Mouse (Mus musculus): ENCODE data around the gene Dnajb4. TPM values are rescaled to one million over a fixed set of nuclear protein-coding genes. Genes with fewer than 3 reads are reported as not detected.

The Dnajb4 gene
- polyA plus RNA-seq, 1 experiment from 2014 or later: 50.4 TPM

GRCm38 (mm10) chr3:152159321-152159720 is 50.8 kb downstream of the Dnajb4 start:
- no peaks in the 10 kb centered on the region for H3K9me3 ChIP-seq (ENCODE audit: control insufficient read depth, low read length)
- H3K27ac ChIP-seq (ENCODE audit: low read depth, low read length): no peak overlapping the region
- ATAC-seq (ENCODE audit: low read depth): 0 out of 2 replicates have a peak, but pooled peaks have one; percentile 31
- no peak overlapping the region for H3K4me3 ChIP-seq (ENCODE audit: low read depth, low read length)
- no peak overlapping the region for H3K9ac ChIP-seq (replicated peaks; ENCODE audit: low read depth, low read length)
- peaks cover 2% of the 10 kb centered on the region; the same call in 1 of the 2 replicates for H3K4me1 ChIP-seq (ENCODE audit: control insufficient read depth, insufficient read depth, low read length)
- no peak overlapping the region for H3K4me2 ChIP-seq (ENCODE audit: low read depth, low read length)
- no peaks in the 10 kb centered on the region for H3K36me3 ChIP-seq (ENCODE audit: control insufficient read depth, insufficient read depth, low read length)
- no peaks in the 10 kb centered on the region for H3K27me3 ChIP-seq (ENCODE audit: control insufficient read depth, insufficient read depth, low read length)

DNA sequence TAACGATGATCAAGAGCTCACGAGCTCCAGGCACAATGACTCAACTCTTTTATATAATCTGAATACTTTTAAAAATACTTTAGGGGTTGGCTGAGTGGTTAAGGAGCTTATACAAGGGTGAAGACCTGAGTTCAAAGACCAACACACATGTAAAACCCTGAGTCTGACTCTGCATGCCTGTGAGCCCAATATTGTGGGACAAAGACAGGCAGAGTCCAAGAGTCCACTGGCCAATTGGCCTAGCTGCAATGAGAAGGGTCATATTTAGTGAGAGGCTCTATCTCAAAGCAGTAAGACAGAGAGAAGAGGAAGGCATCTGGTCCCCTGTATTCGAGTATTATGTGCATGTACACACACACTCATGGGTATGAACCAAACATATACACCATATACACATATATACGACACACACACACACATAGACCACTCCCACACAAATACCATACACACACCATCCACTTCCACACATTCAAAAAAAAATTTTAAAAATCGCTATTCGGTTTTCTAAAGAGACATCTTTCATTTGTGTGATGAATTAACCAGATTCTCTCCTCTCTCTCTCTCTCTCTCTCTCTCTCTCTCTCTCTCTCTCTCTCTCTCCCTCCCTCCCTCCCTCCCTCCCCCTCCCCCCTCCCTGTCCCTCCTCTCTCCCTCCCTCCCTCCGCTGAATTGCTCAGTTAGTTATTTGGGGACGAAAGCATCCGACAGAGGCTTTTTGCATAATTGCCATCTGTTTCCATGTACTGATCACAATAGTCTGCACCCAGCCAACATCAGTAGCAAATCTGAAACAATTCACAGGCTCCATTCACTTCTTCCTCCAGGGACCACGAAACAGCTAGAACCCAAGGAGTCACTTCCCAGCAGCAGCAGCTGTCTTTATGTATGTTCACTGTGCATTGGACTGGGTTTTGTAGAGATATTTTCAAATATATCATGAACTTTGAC is 51.5 kb downstream of the Dnajb4 start:
- peak; percentile 68 for ATAC-seq (ENCODE audit: low read depth)
- WGBS: 62% methylated on average over 10 of the region's 10 CpGs
- H3K4me3 ChIP-seq (ENCODE audit: low read depth, low read length): no peak overlapping the region
- H3K36me3 ChIP-seq (ENCODE audit: control insufficient read depth, insufficient read depth, low read length): no peaks in the 10 kb centered on the region
- peaks cover 2% of the 10 kb centered on the region; the same call in 1 of the 2 replicates for H3K4me1 ChIP-seq (ENCODE audit: control insufficient read depth, insufficient read depth, low read length)
- H3K4me2 ChIP-seq (ENCODE audit: low read depth, low read length): no peak overlapping the region
- no peak overlapping the region for H3K27ac ChIP-seq (ENCODE audit: low read depth, low read length)
- no peaks in the 10 kb centered on the region for H3K9me3 ChIP-seq (ENCODE audit: control insufficient read depth, low read length)
- no peaks in the 10 kb centered on the region for H3K27me3 ChIP-seq (ENCODE audit: control insufficient read depth, insufficient read depth, low read length)
- no peak overlapping the region for H3K9ac ChIP-seq (replicated peaks; ENCODE audit: low read depth, low read length)

GRCm38 (mm10) chr3:152156816-152157496 is 53.1 kb downstream of the Dnajb4 start:
- Histone ChIP-seq H3K27me3 (ENCODE audit: control insufficient read depth, insufficient read depth, low read length) (no peaks in the 10 kb centered on the region), H3K36me3 (ENCODE audit: control insufficient read depth, insufficient read depth, low read length) (no peaks in the 10 kb centered on the region), H3K9me3 (ENCODE audit: control insufficient read depth, low read length) (no peaks in the 10 kb centered on the region), H3K9ac (replicated peaks; ENCODE audit: low read depth, low read length) (no peak overlapping the region), H3K4me1 (ENCODE audit: control insufficient read depth, insufficient read depth, low read length) (peaks cover 2% of the 10 kb centered on the region; the same call in 1 of the 2 replicates), H3K4me3 (ENCODE audit: low read depth, low read length) (no peak overlapping the region), H3K4me2 (ENCODE audit: low read depth, low read length) (no peak overlapping the region), H3K27ac (ENCODE audit: low read depth, low read length) (no peak overlapping the region)
- ATAC-seq (ENCODE audit: low read depth): no peak
- 84% methylated on average over 23 of the region's 23 CpGs for WGBS

GRCm38 (mm10) chr3:152155296-152155948 is 54.7 kb downstream of the Dnajb4 start:
- H3K4me3 ChIP-seq (ENCODE audit: low read depth, low read length): no peak overlapping the region
- H3K27ac ChIP-seq (ENCODE audit: low read depth, low read length): peak overlapping the region; percentile 48; the same call in 1 of the 2 replicates
- no peak overlapping the region for H3K4me2 ChIP-seq (ENCODE audit: low read depth, low read length)
- ATAC-seq (ENCODE audit: low read depth): no peak
- H3K27me3 ChIP-seq (ENCODE audit: control insufficient read depth, insufficient read depth, low read length): no peaks in the 10 kb centered on the region
- H3K4me1 ChIP-seq (ENCODE audit: control insufficient read depth, insufficient read depth, low read length): peaks cover 2% of the 10 kb centered on the region; the same call in 1 of the 2 replicates
- H3K9me3 ChIP-seq (ENCODE audit: control insufficient read depth, low read length): no peaks in the 10 kb centered on the region
- 38% methylated on average over 11 of the region's 11 CpGs for WGBS
- no peak overlapping the region for H3K9ac ChIP-seq (replicated peaks; ENCODE audit: low read depth, low read length)
- no peaks in the 10 kb centered on the region for H3K36me3 ChIP-seq (ENCODE audit: control insufficient read depth, insufficient read depth, low read length)

GRCm38 (mm10) chr3:152154095-152154494 is 56.0 kb downstream of the Dnajb4 start:
- no peaks in the 10 kb centered on the region for H3K36me3 ChIP-seq (ENCODE audit: control insufficient read depth, insufficient read depth, low read length)
- no peak overlapping the region for H3K27ac ChIP-seq (ENCODE audit: low read depth, low read length)
- H3K4me3 ChIP-seq (ENCODE audit: low read depth, low read length): no peak overlapping the region
- H3K9me3 ChIP-seq (ENCODE audit: control insufficient read depth, low read length): no peaks in the 10 kb centered on the region
- ATAC-seq (ENCODE audit: low read depth): no peak
- H3K27me3 ChIP-seq (ENCODE audit: control insufficient read depth, insufficient read depth, low read length): no peaks in the 10 kb centered on the region
- H3K9ac ChIP-seq (replicated peaks; ENCODE audit: low read depth, low read length): no peak overlapping the region
- H3K4me2 ChIP-seq (ENCODE audit: low read depth, low read length): no peak overlapping the region
- 93% methylated on average over 5 of the region's 5 CpGs for WGBS
- peaks cover 2% of the 10 kb centered on the region; the same call in 1 of the 2 replicates for H3K4me1 ChIP-seq (ENCODE audit: control insufficient read depth, insufficient read depth, low read length)

DNA sequence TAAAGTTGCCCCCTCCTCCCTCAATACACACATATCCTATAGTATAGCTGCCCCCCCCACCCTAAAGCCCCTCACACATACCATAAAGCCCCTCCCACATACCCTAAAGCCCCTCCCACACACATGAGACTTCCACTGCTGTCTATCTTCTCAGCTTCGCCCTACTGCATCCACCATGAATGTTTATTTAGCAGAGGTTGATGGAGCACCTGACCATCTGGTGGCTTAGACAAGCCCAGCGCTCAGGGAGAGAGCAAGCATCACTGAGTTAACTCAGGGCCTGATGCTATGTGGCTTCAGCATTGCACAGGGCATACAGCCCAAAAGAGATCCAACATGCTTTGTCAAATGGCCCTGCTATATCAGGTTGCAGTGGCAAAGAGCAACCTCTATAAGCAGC is 57.0 kb downstream of the Dnajb4 start:
- H3K9ac ChIP-seq (replicated peaks; ENCODE audit: low read depth, low read length): no peak overlapping the region
- no peaks in the 10 kb centered on the region for H3K9me3 ChIP-seq (ENCODE audit: control insufficient read depth, low read length)
- H3K36me3 ChIP-seq (ENCODE audit: control insufficient read depth, insufficient read depth, low read length): no peaks in the 10 kb centered on the region
- WGBS: 84% methylated on average over 2 of the region's 2 CpGs
- no peak overlapping the region for H3K4me3 ChIP-seq (ENCODE audit: low read depth, low read length)
- ATAC-seq (ENCODE audit: low read depth): no peak
- H3K4me1 ChIP-seq (ENCODE audit: control insufficient read depth, insufficient read depth, low read length): peaks cover 2% of the 10 kb centered on the region; the same call in 1 of the 2 replicates
- no peak overlapping the region for H3K4me2 ChIP-seq (ENCODE audit: low read depth, low read length)
- H3K27ac ChIP-seq (ENCODE audit: low read depth, low read length): no peak overlapping the region
- no peaks in the 10 kb centered on the region for H3K27me3 ChIP-seq (ENCODE audit: control insufficient read depth, insufficient read depth, low read length)

DNA sequence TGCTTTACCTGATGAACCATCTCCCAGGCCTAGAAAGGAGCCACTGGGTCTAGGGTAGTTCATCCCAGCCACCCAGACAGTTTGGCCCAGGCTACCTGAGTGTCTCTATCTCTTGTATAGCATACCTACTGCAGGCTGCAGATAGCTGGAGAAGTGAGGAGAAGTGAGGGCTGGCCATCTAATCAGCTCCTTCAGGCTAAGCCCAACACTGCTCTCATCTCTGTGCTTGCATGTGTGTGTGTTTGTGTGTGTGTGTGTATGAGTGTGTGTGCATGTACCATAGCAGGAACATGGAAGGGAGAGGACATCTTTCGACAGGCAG is 57.7 kb downstream of the Dnajb4 start:
- H3K9ac ChIP-seq (replicated peaks; ENCODE audit: low read depth, low read length): no peak overlapping the region
- no peak overlapping the region for H3K27ac ChIP-seq (ENCODE audit: low read depth, low read length)
- no peaks in the 10 kb centered on the region for H3K27me3 ChIP-seq (ENCODE audit: control insufficient read depth, insufficient read depth, low read length)
- 93% methylated on average over 1 of the region's 1 CpGs for WGBS
- H3K36me3 ChIP-seq (ENCODE audit: control insufficient read depth, insufficient read depth, low read length): no peaks in the 10 kb centered on the region
- peaks cover 2% of the 10 kb centered on the region; the same call in 1 of the 2 replicates for H3K4me1 ChIP-seq (ENCODE audit: control insufficient read depth, insufficient read depth, low read length)
- ATAC-seq (ENCODE audit: low read depth): no peak
- H3K4me2 ChIP-seq (ENCODE audit: low read depth, low read length): no peak overlapping the region
- H3K9me3 ChIP-seq (ENCODE audit: control insufficient read depth, low read length): no peaks in the 10 kb centered on the region
- no peak overlapping the region for H3K4me3 ChIP-seq (ENCODE audit: low read depth, low read length)

GRCm38 (mm10) chr3:152151725-152152482 is 58.2 kb downstream of the Dnajb4 start:
- ATAC-seq (ENCODE audit: low read depth): peak; percentile 44
- Histone ChIP-seq H3K4me1 (ENCODE audit: control insufficient read depth, insufficient read depth, low read length) (peaks cover 2% of the 10 kb centered on the region; the same call in 1 of the 2 replicates), H3K9me3 (ENCODE audit: control insufficient read depth, low read length) (no peaks in the 10 kb centered on the region), H3K9ac (replicated peaks; ENCODE audit: low read depth, low read length) (no peak overlapping the region), H3K36me3 (ENCODE audit: control insufficient read depth, insufficient read depth, low read length) (no peaks in the 10 kb centered on the region), H3K27me3 (ENCODE audit: control insufficient read depth, insufficient read depth, low read length) (no peaks in the 10 kb centered on the region), H3K4me2 (ENCODE audit: low read depth, low read length) (peak overlapping the region; percentile 32; the same call in 1 of the 2 replicates), H3K4me3 (ENCODE audit: low read depth, low read length) (no peak overlapping the region), H3K27ac (ENCODE audit: low read depth, low read length) (no peak overlapping the region)
- 48% methylated on average over 29 of the region's 29 CpGs for WGBS

Data from neural tube, embryonic 14.5 days (tissue).